Mouse (Mus musculus) spleen, adult 12 weeks (tissue): ENCODE measurements around the gene Wdr38.
"Not testable (repeated sequence)": the region's sequence is repeated elsewhere in the genome, so short reads cannot be mapped to it uniquely, and the experiment has no call there.

Source experiments
- DNase-seq: peaks from one replicate; pipeline ENCODE4 v3.0.0; 2022; ENCODE audit warnings: low spot score

Gene Wdr38

GRCm38 (mm10) chr2:38992452-38992851 lies 4.8 kb upstream of the Wdr38 start:
- no peak for DNase-seq

- DNase-seq: no peak
Measured at GRCm38 (mm10) chr2:38999381-38999780, 2.1 kb downstream of the Wdr38 start.

- no peak for DNase-seq
Measured at GRCm38 (mm10) chr2:38999910-39000586, 2.8 kb downstream of the Wdr38 start.

GRCm38 (mm10) chr2:39000587-39000919 lies 3.3 kb downstream of the Wdr38 start:
- no peak for DNase-seq

- DNase-seq: no peak
Measured at GRCm38 (mm10) chr2:39001866-39002265, 4.6 kb downstream of the Wdr38 start.

GRCm38 (mm10) chr2:39003106-39003505 lies 5.8 kb downstream of the Wdr38 start:
- DNase-seq: no peak

GRCm38 (mm10) chr2:39003512-39003911 lies 6.2 kb downstream of the Wdr38 start:
- DNase-seq: no peak

- DNase-seq: peak; percentile 28
Measured at GRCm38 (mm10) chr2:39004372-39004771, 7.1 kb downstream of the Wdr38 start.

- DNase-seq: peak; percentile 85
Measured at GRCm38 (mm10) chr2:39004880-39005435, 7.7 kb downstream of the Wdr38 start, which contains the start of gene Arpc5l. Gene Arpc5l, plus strand, starts transcription at chr2:39005348.

GRCm38 (mm10) chr2:39005574-39006079 lies 8.4 kb downstream of the Wdr38 start, which contains the start of gene Rpl35:
Gene Rpl35, minus strand, starts transcription at chr2:39005624.
- peak; percentile 50 for DNase-seq

GRCm38 (mm10) chr2:39006149-39006730 lies 9.0 kb downstream of the Wdr38 start:
- no peak for DNase-seq

- peak; percentile 90 for DNase-seq
Measured at GRCm38 (mm10) chr2:39007865-39008264, 10.6 kb downstream of the Wdr38 start.

- peak; percentile 37 for DNase-seq
Measured at GRCm38 (mm10) chr2:39008350-39008851, 11.1 kb downstream of the Wdr38 start.

- DNase-seq: peak; percentile 55
Measured at GRCm38 (mm10) chr2:39008954-39009365, 11.7 kb downstream of the Wdr38 start.

- not testable (repeated sequence) for DNase-seq
Measured at GRCm38 (mm10) chr2:39010144-39010543, 12.9 kb downstream of the Wdr38 start.

- no peak for DNase-seq
Measured at GRCm38 (mm10) chr2:39011264-39011663, 14.0 kb downstream of the Wdr38 start.

GRCm38 (mm10) chr2:39011971-39012370 lies 14.7 kb downstream of the Wdr38 start:
- DNase-seq: no peak

- DNase-seq: no peak
Measured at GRCm38 (mm10) chr2:39012768-39013279, 15.5 kb downstream of the Wdr38 start.

GRCm38 (mm10) chr2:39016581-39016980 lies 19.3 kb downstream of the Wdr38 start:
- no peak for DNase-seq

GRCm38 (mm10) chr2:39020004-39020403 lies 22.7 kb downstream of the Wdr38 start:
- DNase-seq: no peak

- DNase-seq: no peak
Measured at GRCm38 (mm10) chr2:39031611-39032010, 34.3 kb downstream of the Wdr38 start.

GRCm38 (mm10) chr2:39040215-39040614 lies 42.9 kb downstream of the Wdr38 start:
- DNase-seq: no peak

GRCm38 (mm10) chr2:39048515-39048914 lies 51.2 kb downstream of the Wdr38 start:
- no peak for DNase-seq
